Mouse (Mus musculus) kidney, adult 8-10 months (tissue): ENCODE measurements around the gene Sfmbt2.
A peak's percentile ranks its signal among the peaks of the same experiment; 100 is the strongest.
"Not testable (repeated sequence)": the region's sequence is repeated elsewhere in the genome, so short reads cannot be mapped to it uniquely, and the experiment has no call there.

Source experiments
- DNase-seq, 2 experiments: peaks; one replicate each; pipeline ENCODE4 v3.0.0; 2022

Gene Sfmbt2

DNA sequence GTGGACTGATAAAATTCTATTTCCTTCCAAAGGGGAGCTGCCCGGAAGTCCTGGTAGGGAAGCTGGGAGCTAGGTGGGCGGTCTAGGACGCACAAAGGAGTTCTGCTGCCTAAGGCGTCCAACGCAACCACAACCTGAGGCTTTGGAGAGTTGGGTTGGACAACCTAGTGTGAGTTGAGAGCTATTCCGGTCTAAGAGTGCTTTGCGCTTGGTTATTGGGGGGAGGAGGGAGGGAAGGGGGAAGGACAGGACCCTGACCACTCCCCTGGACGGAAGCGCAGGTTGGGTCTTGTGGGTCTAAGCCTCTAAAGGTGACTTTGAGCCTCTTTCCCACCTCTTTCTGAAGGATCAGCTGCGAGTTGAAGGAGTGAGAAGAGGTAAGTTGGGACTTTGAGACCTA is at the start of gene Sfmbt2:
Sfmbt2 (plus strand) TSS at position 335 of the 400 bp plus-strand sequence.
- DNase-seq: no peak

DNA sequence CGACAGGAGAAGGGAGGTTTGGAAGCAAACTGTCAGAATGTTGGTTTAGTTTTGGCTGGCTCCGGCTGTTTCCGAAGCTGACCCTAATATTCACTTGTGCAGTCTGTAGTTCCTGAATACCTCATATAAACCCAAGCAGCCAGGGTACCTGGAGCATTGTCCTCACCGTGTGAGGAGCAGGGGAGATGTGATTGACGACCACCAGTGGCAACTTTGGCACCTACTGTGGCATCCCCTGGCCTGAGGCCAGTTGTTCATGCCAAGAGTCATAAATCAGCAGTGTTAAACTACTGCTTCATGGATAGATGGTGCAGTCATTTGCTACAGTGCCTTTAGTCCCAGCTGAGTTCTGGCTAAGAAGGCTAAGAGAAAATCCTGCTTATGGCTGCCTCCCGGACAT is 49.2 kb upstream of the Sfmbt2 start:
- DNase-seq: no peak

DNA sequence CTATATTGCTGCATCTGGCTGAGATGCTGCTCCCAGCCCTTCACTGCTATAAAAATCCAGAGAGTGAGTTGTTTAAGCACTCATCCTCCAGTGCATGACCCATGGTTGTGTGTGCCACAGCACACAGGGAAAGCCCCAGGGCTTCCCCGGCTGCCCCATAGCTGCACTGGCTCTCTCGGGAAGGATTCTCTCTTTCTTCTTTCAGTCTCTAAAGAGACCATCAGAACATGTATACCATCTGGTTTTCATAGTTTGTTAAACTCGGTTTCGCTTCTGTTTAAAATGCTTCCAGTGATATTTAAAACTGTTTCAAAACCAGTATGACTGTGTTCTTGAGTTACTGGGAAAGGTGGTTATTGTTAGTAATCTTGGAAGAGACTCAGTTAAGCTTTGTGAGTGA is 47.1 kb upstream of the Sfmbt2 start:
- no peak for DNase-seq

DNA sequence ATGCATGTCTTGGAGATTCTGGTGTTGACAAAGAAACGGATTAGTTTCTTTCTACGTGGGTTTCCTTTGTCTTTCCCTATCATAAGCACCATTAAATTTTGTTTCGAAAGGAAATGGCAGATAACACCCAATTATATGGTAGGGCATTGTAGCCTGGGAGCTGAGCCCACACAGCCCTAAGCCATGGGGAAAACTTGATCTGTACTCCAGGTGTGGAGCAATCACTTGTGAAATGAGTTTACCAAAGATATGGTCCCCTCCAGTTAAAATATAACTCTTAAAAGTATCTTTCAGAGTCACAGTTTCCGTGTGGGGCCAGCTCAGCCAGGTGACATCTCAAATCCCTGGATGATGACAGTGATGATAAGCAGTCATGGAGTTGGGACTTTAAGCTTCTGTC is 45.3 kb upstream of the Sfmbt2 start:
- no peak for DNase-seq

DNA sequence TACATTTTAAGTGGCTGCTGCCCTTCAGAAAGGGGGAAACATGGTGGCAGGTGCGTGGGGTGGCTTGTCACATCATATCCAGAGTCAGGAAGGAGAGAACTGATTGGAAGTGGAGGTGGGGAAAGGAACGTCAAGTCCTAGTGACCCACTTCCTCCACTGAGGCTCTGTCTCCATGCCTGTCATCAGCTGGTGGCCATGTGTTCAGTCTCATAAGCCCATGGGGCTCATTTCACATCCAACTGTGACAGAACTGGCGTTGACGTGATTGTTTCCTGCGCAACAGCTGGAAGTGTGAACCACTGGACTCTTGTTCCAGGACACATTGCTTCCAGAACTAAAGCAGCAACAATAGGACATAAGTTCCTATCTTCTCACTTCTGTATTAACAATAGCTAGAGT is 40.1 kb upstream of the Sfmbt2 start:
- DNase-seq: no peak

DNA sequence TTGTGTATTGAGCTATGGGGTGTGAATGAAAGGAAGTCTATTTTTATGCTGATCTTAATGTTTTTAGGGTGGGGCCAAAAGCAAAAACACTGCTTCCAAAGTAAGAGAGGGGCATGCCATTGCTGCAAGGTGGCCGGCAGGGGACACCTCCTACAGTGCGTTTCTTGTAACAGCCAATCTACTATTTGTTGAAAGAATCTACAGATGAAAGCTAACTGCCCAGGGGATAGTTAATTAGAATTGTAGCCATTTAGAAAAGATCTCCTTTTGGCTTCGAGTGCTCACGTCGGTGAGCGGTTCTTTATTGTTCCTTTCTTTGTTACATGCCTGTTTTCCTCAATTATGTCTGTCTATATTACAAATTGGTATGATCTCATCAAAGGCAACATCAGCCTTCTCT is 36.0 kb upstream of the Sfmbt2 start:
- no peak for DNase-seq

DNA sequence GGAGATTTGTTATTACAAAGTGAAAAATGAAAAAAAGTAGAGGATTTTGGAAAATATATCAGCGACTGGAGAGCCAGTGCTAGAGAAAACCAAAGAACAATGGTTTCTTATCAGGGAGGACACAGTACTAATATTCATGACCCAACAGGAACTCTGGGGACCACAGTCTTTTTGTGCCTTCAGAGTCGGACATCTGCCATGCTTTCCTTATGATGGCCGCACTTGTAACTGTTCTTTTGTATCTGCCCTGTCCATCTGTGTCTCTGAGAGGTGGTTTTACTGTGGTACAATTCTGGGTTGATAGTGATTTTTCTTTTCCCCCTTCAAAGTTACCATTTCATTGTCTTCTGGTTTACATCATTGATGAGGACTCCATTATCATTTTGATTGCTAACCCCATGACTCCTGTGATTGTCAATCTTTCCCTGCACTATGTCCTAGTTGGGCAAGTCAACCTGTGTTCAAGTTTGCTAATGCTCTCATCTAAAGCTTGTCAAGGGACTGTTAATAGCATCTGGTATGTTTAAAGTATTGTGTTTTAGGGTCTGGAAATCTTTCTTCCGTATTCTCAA is 35.2 kb upstream of the Sfmbt2 start:
- no peak for DNase-seq

DNA sequence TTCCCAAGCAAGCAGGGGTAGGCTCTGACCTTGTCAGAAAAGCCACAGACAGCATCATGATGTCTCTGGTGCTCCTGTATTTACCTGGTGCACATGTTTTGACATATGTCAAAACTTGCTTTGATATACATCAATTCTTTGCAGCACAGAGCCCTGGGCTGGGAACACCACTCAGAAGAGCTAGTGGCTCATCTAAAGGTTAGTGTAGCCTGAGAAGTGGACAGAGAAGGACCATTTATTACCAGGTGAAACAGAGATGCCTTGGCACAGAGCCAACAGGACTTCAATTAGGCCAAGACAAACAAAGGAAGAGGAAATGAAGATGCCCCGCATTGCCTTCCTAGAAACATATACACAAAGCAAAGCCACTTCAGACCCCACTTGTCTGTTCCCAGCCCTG is 30.3 kb upstream of the Sfmbt2 start:
- DNase-seq: no peak

DNA sequence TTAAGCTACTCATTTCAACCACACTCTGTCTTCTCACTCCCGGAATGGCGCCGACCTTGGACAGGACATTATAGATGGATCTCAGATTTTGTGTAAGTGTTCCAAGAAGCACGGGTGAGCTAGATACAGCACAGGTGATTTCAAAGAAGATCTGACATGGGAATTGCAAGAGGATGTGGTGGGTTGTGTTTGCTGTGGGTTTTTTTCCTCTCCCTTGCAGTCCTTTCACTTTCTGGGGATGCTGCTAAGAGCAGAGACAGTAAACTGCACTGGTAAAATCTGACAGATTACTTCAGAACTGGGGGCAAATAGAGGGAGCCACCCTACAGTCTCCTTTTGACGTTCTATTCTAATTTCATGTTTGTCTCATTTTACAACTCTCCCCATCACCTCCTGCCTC is 26.8 kb upstream of the Sfmbt2 start:
- DNase-seq: no peak

DNA sequence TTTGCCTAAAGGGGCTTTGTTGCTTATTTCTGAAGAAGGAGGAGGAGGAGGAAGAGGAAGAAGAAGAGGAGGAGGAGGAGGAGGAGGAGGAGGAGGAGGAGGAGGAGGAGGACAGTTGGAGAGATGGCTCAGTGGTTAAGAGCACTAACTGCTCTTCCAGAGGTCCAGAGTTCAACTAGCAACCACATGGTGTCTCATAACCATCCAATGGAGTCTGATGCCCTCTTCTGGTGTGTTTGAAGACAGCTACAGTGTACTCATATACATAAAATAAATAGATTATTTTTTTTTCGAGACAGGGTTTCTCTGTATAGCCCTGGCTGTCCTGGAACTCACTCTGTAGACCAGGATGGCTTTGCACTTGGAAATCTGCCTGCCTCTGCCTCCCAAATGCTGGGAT is 26.2 kb upstream of the Sfmbt2 start:
- DNase-seq: not testable (repeated sequence)

DNA sequence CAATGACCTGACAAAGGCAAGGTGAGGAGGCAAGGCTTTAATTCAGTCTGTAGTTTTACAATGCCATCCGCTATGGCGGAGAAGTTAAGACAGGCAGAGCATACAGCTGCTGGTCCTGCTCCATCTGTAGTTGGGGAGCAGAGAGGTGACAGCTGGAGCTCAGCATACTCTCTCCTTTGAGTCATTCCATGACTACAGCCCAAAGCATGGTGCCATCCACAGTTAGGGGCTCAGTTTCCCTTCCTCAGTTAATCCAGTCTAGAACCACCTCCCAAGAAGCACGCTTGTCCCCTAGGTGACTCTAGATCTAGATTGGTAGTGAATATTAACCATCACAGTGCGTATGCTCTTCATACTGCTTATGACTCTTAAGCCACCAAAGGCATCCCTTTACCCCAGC is 23.1 kb upstream of the Sfmbt2 start:
- no peak for DNase-seq

DNA sequence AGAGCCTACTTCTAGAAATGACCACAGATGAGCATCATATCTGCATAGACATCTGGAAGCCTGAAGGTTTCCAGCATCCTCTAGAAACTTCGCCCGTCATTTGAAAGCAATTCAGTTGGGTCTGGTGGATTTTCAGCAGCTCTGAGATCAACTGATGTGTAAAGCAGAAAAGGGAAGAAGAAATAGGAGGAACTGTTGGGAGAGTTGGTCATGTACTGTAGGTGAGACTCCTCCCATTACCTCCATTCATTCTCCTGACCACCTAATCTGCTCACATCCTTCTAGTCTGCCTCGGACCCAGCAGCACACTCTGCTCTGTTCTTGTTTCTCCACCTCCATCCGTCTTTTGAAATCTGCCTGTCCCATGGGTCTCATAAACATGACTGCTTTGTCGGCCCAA is 22.3 kb upstream of the Sfmbt2 start:
- DNase-seq: no peak

DNA sequence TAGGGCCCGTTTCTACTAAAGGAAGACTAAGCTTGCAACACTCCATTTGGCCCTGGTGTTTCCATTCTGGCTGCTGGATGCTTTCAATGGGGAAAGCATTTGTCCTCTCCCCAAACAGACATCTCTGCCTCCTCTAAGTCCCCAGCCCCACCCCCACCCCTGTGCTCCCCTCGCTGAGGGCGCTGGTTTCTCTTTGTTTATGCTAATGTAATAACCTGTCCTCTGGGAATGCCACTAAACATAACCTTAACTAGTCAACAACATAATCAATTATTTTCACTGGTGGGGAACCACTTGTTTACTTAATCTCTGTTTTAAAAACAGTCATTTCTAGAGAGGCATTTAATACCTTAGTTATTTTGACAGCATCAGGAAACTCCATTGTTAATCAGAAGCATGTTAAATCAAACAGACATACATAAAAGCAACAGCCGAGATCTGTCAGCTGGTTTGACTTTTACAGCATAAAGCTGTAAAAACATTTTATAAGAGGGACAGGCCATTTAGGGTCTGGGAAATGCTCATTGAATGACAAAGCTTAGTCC is 20.0 kb upstream of the Sfmbt2 start:
- DNase-seq: no peak

DNA sequence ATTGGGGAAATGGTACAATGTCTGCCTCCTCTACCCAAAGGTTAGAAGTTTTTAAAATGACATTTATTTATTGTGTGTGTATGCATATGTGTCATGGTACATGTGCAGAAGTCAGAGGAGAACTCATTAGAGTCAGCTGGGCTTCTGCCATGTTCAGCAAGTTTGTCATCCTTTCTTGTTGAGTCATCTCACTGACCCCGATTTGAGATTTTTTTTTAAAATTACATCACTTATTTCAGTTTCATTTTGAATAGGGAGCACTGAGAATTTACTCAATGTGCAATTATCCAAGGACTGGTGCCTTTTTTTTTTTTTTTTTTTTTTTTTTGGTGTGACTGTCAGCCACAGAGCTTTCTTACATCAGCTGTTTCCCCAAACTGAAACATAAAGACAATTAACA is 19.2 kb upstream of the Sfmbt2 start:
- no peak for DNase-seq

DNA sequence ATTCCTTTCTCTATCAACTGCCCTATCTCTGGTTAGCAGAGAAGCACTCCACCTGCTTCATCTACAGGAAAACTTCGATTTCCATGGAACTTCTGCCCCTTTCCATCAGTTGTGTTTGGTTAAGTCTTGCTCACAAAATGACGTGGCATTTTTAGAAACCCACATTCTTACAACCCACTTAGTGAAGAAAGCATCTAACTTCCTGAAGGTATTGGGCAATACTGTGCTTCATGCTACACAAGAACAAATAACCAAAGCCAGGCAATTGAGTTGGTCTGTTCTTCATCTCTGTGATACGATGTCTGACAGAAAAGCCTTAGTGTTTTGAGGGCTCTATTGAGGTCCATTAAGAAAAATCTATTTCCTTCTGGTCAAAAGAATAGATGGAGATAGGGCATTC is 17.4 kb upstream of the Sfmbt2 start:
- DNase-seq: no peak

DNA sequence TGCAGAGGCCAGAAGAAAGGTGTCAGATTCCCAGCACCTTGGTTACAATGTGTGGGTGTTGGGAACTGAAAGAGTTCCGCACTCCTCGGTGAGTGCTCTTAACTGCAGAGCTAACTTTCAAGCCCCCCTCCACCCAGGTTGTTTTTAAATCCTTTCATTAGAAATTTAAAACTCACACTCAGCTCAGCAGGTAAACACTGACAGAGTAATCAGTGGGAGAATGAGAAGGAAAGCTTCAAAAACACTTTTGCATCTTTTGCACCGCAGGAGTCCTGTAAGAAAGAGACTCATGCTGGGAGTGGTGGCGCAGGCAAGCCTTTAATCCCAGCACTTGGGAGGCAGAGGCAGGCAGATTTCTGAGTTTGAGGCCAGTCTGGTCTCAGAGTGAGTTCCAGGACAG is 16.4 kb upstream of the Sfmbt2 start:
- no peak for DNase-seq

DNA sequence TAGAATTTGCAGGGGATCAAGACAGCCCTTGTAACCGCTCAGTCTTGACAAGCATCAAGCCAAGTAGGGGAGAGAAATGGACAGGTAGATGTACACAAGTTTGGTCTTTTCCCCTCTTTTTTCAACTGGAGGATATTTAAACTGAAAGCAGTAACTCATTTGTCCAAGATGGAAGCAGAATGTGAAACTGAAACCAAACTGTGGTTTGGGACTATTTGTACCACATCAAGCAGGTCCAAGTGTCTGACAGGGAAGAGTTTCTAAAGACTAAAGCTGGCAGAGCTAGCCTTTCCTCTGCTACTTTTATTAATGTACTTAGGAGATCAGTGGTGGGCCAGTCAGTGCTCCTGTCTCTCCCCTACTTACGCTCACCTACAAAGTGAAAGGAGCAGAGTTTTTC is 10.4 kb upstream of the Sfmbt2 start:
- DNase-seq: no peak

DNA sequence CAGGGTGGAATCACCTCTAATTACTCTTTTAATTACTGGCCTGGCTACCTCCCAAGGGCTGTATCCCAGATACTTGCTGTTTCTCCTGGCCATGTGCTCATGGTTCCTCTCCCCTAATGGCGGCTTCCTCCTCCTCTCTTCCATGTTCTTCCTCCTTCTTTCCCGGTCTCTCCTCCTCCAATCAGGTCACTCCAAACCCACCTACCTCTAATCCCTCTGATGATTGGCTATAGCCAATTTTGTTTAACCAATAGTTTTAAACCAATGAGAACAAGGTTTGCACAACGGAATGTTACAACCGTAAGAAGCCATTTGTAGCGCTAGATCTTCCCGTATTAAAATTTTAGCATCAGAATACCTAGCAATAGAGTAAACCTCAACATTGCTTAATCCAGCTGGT is 5.2 kb upstream of the Sfmbt2 start:
- no peak for DNase-seq

DNA sequence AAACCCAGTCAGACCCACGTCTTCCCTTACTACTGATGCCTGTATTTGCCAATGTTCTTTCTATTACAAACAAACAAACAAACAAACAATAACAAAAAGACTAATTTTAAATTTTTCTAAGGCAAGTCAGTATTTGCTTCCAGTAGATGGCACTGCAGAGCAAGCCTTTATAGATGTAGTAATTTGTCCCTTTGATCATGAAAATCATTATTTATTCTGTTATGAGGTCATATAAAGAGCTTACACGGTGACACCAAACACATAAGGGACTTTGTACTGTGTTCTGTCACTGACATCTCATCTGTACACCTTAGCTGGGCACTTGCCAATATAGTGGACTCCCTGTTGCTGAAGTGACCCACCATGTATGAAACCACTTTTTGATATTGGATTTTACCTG is 4.0 kb upstream of the Sfmbt2 start:
- DNase-seq: no peak

DNA sequence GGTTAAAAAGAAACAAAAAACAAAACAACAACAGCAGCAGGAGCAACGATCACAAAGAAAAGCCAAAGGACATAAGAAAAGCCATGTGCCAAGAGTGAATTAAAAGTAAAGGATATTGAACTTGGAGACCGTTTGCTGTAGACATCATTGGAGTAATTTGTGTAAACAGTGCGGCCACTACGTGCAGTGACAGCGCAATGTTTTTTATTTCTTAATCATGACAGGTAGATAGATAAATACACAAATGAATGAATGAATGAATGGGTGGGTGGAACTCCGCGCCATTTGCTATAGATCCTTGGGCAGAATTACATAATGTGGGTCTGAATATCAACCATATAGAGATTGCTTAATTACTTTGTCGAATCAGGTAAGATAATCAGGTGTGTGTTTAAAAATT is 634 bp upstream of the Sfmbt2 start:
- DNase-seq: no peak

DNA sequence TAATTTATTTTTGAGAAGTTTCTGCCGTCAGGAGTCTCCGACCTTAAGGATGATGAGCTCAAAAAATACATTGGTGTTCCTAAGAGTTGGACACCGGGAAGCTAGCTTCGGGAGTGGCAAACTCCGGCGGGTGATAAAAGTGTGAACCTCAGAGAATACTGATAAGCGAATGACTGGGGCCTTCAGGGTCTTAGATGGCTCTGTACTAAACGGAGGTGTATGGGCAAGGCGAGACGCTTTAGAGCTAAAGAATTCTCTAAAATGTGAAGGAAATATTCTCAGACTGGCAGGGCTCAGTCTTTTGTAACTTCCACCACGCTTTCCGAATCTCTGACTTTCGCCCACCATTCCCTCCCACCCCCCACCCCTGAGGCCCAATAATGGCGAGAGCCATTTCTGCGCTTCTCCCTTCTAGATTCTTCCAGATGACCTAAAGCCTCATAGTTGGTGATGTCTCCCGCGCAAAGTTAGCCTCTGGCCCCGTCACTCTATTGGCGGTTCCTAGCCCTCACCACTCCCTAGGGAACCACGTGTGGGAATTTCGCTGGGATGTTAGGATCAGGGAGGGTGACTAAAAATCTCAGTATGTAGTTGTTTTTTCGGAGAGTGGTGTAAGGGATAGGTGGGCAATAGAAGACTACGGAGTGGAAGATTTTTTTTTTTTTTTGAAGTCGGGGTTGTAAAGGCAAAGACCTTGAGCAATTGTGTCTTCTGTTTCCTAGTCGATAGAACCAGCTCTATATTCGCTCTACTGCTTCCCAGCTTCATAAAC is 563 bp downstream of the Sfmbt2 start:
- no peak for DNase-seq

DNA sequence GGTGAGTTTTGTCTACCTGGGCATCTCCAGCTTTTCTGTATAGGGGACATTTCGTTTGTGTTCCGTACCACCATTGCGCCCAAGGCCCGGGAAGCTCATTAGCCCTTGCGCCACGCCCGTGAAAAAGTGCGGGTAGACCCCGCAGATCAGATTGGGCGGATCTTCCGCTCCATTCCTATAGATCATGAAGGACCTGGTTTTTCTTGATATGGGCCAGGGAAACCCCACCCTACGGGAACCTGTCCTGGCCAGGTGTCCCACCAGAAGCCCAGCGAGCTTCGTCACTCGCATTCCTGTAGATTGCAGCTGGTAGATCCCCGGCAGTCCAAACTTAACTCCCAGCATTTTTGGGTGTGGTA is 1.1 kb downstream of the Sfmbt2 start:
- DNase-seq: no peak

DNA sequence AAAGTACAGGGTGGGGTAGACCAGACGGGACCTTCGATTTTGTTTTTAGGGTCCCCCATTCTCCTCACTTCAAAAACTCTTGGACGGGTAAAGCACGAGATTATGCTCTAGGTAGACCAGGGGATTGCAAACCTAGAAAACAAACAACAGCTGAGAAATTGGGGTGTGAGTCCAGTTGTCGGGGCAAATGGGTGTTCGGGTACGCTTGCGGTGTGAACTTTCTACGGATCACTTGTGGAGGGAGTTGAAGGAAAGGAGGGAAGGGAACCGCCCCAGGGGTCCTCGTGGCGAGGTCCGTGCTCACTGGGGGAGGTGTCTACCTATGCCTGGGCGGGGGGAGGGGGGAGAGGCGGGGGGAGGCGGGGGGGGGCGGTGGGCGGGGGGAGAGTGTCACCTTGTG is 1.6 kb downstream of the Sfmbt2 start:
- DNase-seq: no peak

DNA sequence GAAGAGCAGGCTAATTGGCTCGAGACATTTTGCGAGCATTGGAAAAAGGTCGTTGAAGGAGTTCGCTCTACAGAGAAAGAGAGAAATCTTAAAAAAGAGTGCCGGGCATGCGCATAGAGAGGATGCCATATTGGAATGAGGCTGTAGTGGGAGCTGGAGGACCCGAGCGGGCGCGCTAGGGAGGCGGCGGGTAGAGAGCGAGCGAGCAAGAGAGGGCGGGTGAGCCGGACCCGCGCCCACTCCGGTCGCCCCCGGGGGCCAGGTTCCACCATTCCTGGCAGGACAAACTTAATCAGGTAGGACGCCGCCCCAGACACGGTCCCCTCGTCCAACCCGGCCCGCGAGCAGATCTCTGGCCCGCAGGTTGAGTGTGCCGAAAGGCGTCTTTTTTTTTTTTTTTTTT is 2.0 kb downstream of the Sfmbt2 start:
- peak; percentile 12 to 34 for DNase-seq
